Mouse (Mus musculus): ENCODE results near the gene Cnot1.

- TF ChIP-seq KAT2A (conservative IDR thresholded peaks at IDR 0.05; ENCODE audit: low read depth, low read length) = no peak
- no peak for TF ChIP-seq MAZ (IDR thresholded peaks at IDR 0.05; ENCODE audit: low read depth, low read length)
- no peak for TF ChIP-seq ZC3H11A (IDR thresholded peaks at IDR 0.05; ENCODE audit: low read depth, low read length)
- TF ChIP-seq GATA1 (IDR thresholded peaks at IDR 0.05; ENCODE audit: low read depth, low read length) = no peak
- TF ChIP-seq MEF2A (IDR thresholded peaks at IDR 0.05; ENCODE audit: extremely low read depth, insufficient replicate concordance, low read depth, low read length, poor library complexity, severe bottlenecking) = no peak
- no peak for TF ChIP-seq EP300 (IDR thresholded peaks at IDR 0.05; ENCODE audit: low read depth in 1 of 2, low read length in 2 of 2)
- TF ChIP-seq POLR2A (IDR thresholded peaks at IDR 0.05; ENCODE audit: control insufficient read depth in 1 of 2, insufficient read depth in 1 of 2, low read depth in 1 of 2, low read length in 2 of 2, poor library complexity in 1 of 2) = no peak
These were observed 5.7 kb downstream of the Cnot1 start for GRCm38 (mm10) chr8:95801476-95802064.
